Mouse (Mus musculus): Measurements from ENCODE around the gene Nudt16l1. TPM values are rescaled to one million over a fixed set of nuclear protein-coding genes. Genes with fewer than 3 reads are reported as not detected.

The Nudt16l1 gene
- polyA plus RNA-seq, 1 experiment from 2014 or later, result 171 TPM

- Histone ChIP-seq H3K4me2 (replicated peaks) (no peak overlapping the region), H3K27me3 (no peaks in the 10 kb centered on the region), H3K4me3 (no peak overlapping the region), H3K4me1 (peaks cover 3% of the 10 kb centered on the region; the same call in 1 of the 2 replicates), H3K27ac (no peak overlapping the region), H3K36me3 (peaks cover 59% of the 10 kb centered on the region), H3K9me3 (no peaks in the 10 kb centered on the region), H3K9ac (no peak overlapping the region)
- 84% methylated on average over 2 of the region's 2 CpGs for WGBS
- no peak for ATAC-seq (ENCODE audit: insufficient number of reproducible peaks, insufficient read depth, low FRiP score, low TSS enrichment)
Measured at GRCm38 (mm10) chr16:4916608-4917007, 22.0 kb upstream of the Nudt16l1 start.

- Histone ChIP-seq H3K9ac (no peak overlapping the region), H3K4me2 (replicated peaks) (no peak overlapping the region), H3K27me3 (no peaks in the 10 kb centered on the region), H3K27ac (no peak overlapping the region), H3K4me3 (no peak overlapping the region), H3K9me3 (no peaks in the 10 kb centered on the region), H3K36me3 (peaks cover 69% of the 10 kb centered on the region), H3K4me1 (no peaks in the 10 kb centered on the region)
- 78% methylated on average over 4 of the region's 4 CpGs for WGBS
- ATAC-seq (ENCODE audit: insufficient number of reproducible peaks, insufficient read depth, low FRiP score, low TSS enrichment), result no peak
Measured at GRCm38 (mm10) chr16:4920556-4920955, 18.0 kb upstream of the Nudt16l1 start.

- 90% methylated on average over 6 of the region's 6 CpGs for WGBS
- H3K36me3 ChIP-seq, result peaks cover 66% of the 10 kb centered on the region
Measured at GRCm38 (mm10) chr16:4922481-4922880, 16.1 kb upstream of the Nudt16l1 start.

GRCm38 (mm10) chr16:4923996-4924395 lies 14.6 kb upstream of the Nudt16l1 start:
- H3K4me3 ChIP-seq, result no peak overlapping the region
- no peak for ATAC-seq (ENCODE audit: insufficient number of reproducible peaks, insufficient read depth, low FRiP score, low TSS enrichment)
- H3K9ac ChIP-seq, result no peak overlapping the region
- H3K4me1 ChIP-seq, result no peaks in the 10 kb centered on the region
- no peaks in the 10 kb centered on the region for H3K9me3 ChIP-seq
- 94% methylated on average over 5 of the region's 5 CpGs for WGBS
- peaks cover 75% of the 10 kb centered on the region for H3K36me3 ChIP-seq
- H3K4me2 ChIP-seq (replicated peaks), result no peak overlapping the region
- no peak overlapping the region for H3K27ac ChIP-seq
- H3K27me3 ChIP-seq, result no peaks in the 10 kb centered on the region

More at GRCm38 (mm10) chr16:4922481-4922880, 16.1 kb upstream of the Nudt16l1 start:
- Histone ChIP-seq H3K4me3 (no peak overlapping the region), H3K4me2 (replicated peaks) (no peak overlapping the region), H3K9me3 (no peaks in the 10 kb centered on the region), H3K4me1 (no peaks in the 10 kb centered on the region), H3K27me3 (no peaks in the 10 kb centered on the region), H3K9ac (no peak overlapping the region), H3K27ac (no peak overlapping the region)
- no peak for ATAC-seq (ENCODE audit: insufficient number of reproducible peaks, insufficient read depth, low FRiP score, low TSS enrichment)

- H3K9me3 ChIP-seq, result no peaks in the 10 kb centered on the region
- H3K9ac ChIP-seq, result no peak overlapping the region
- H3K4me1 ChIP-seq, result no peaks in the 10 kb centered on the region
- 90% methylated on average over 7 of the region's 7 CpGs for WGBS
- no peak for ATAC-seq (ENCODE audit: insufficient number of reproducible peaks, insufficient read depth, low FRiP score, low TSS enrichment)
- H3K27ac ChIP-seq, result no peak overlapping the region
- no peak overlapping the region for H3K4me3 ChIP-seq
- no peaks in the 10 kb centered on the region for H3K27me3 ChIP-seq
- peaks cover 84% of the 10 kb centered on the region for H3K36me3 ChIP-seq
- H3K4me2 ChIP-seq (replicated peaks), result no peak overlapping the region
Measured at GRCm38 (mm10) chr16:4927967-4928366, 10.6 kb upstream of the Nudt16l1 start.

GRCm38 (mm10) chr16:4928474-4928873 lies 10.1 kb upstream of the Nudt16l1 start:
- Histone ChIP-seq H3K9me3 (no peaks in the 10 kb centered on the region), H3K4me1 (no peaks in the 10 kb centered on the region), H3K36me3 (peaks cover 84% of the 10 kb centered on the region), H3K9ac (no peak overlapping the region), H3K4me2 (replicated peaks) (no peak overlapping the region), H3K27ac (no peak overlapping the region), H3K4me3 (no peak overlapping the region), H3K27me3 (no peaks in the 10 kb centered on the region)
- ATAC-seq (ENCODE audit: insufficient number of reproducible peaks, insufficient read depth, low FRiP score, low TSS enrichment), result no peak
- WGBS, result 89% methylated on average over 2 of the region's 2 CpGs

GRCm38 (mm10) chr16:4932429-4932828 lies 6.1 kb upstream of the Nudt16l1 start:
- no peaks in the 10 kb centered on the region for H3K4me1 ChIP-seq
- no peak overlapping the region for H3K4me2 ChIP-seq (replicated peaks)
- H3K9ac ChIP-seq, result no peak overlapping the region
- H3K4me3 ChIP-seq, result no peak overlapping the region
- no peaks in the 10 kb centered on the region for H3K9me3 ChIP-seq
- no peak overlapping the region for H3K27ac ChIP-seq
- H3K27me3 ChIP-seq, result no peaks in the 10 kb centered on the region
- 89% methylated on average over 3 of the region's 3 CpGs for WGBS
- ATAC-seq (ENCODE audit: insufficient number of reproducible peaks, insufficient read depth, low FRiP score, low TSS enrichment), result no peak
- H3K36me3 ChIP-seq, result peaks cover 89% of the 10 kb centered on the region

- 97% methylated on average over 31 of the region's 31 CpGs for WGBS
- H3K36me3 ChIP-seq, result peaks cover 79% of the 10 kb centered on the region
- no peaks in the 10 kb centered on the region for H3K27me3 ChIP-seq
- H3K9me3 ChIP-seq, result no peaks in the 10 kb centered on the region
- H3K4me2 ChIP-seq (replicated peaks), result no peak overlapping the region
- H3K9ac ChIP-seq, result no peak overlapping the region
- peaks cover 8% of the 10 kb centered on the region for H3K4me1 ChIP-seq
- H3K4me3 ChIP-seq, result no peak overlapping the region
- H3K27ac ChIP-seq, result no peak overlapping the region
- ATAC-seq (ENCODE audit: insufficient number of reproducible peaks, insufficient read depth, low FRiP score, low TSS enrichment), result no peak
Measured at GRCm38 (mm10) chr16:4935430-4935829, 3.1 kb upstream of the Nudt16l1 start.

- no peak overlapping the region for H3K27ac ChIP-seq
- H3K4me3 ChIP-seq, result no peak overlapping the region
- no peaks in the 10 kb centered on the region for H3K27me3 ChIP-seq
- peaks cover 79% of the 10 kb centered on the region for H3K36me3 ChIP-seq
- no peak overlapping the region for H3K4me2 ChIP-seq (replicated peaks)
- H3K4me1 ChIP-seq, result peaks cover 8% of the 10 kb centered on the region
- H3K9me3 ChIP-seq, result no peaks in the 10 kb centered on the region
- H3K9ac ChIP-seq, result no peak overlapping the region
- WGBS, result 87% methylated on average over 10 of the region's 10 CpGs
- ATAC-seq (ENCODE audit: insufficient number of reproducible peaks, insufficient read depth, low FRiP score, low TSS enrichment), result no peak
Measured at GRCm38 (mm10) chr16:4935931-4936703, 2.4 kb upstream of the Nudt16l1 start.

- Histone ChIP-seq H3K27ac (no peak overlapping the region), H3K27me3 (no peaks in the 10 kb centered on the region), H3K4me1 (peaks cover 8% of the 10 kb centered on the region), H3K36me3 (peaks cover 79% of the 10 kb centered on the region), H3K9ac (no peak overlapping the region), H3K4me2 (replicated peaks) (no peak overlapping the region), H3K4me3 (no peak overlapping the region), H3K9me3 (no peaks in the 10 kb centered on the region)
- ATAC-seq (ENCODE audit: insufficient number of reproducible peaks, insufficient read depth, low FRiP score, low TSS enrichment), result no peak
- WGBS, result 91% methylated on average over 8 of the region's 8 CpGs
Measured at GRCm38 (mm10) chr16:4937351-4938190, 990 bp upstream of the Nudt16l1 start.

GRCm38 (mm10) chr16:4938989-4939388 lies 428 bp downstream of the Nudt16l1 start:
- peak overlapping the region; percentile 86 for H3K27ac ChIP-seq
- no peaks in the 10 kb centered on the region for H3K9me3 ChIP-seq
- H3K4me1 ChIP-seq, result peaks cover 8% of the 10 kb centered on the region
- peak; percentile 94 for ATAC-seq (ENCODE audit: insufficient number of reproducible peaks, insufficient read depth, low FRiP score, low TSS enrichment)
- peaks cover 80% of the 10 kb centered on the region for H3K36me3 ChIP-seq
- under 1% methylated on average over 28 of the region's 28 CpGs for WGBS
- H3K9ac ChIP-seq, result peak overlapping the region; percentile 85
- H3K4me2 ChIP-seq (replicated peaks), result peak overlapping the region; percentile 65
- peak overlapping the region; percentile 79 for H3K4me3 ChIP-seq
- H3K27me3 ChIP-seq, result no peaks in the 10 kb centered on the region

- Histone ChIP-seq H3K4me1 (peaks cover 8% of the 10 kb centered on the region), H3K36me3 (peaks cover 79% of the 10 kb centered on the region), H3K9ac (peak overlapping the region; percentile 85), H3K9me3 (no peaks in the 10 kb centered on the region), H3K27me3 (no peaks in the 10 kb centered on the region), H3K4me2 (replicated peaks) (peak overlapping the region; percentile 65), H3K4me3 (peak overlapping the region; percentile 79), H3K27ac (peak overlapping the region; percentile 86)
- 4% methylated on average over 16 of the region's 16 CpGs for WGBS
- peak; percentile 54 for ATAC-seq (ENCODE audit: insufficient number of reproducible peaks, insufficient read depth, low FRiP score, low TSS enrichment)
Measured at GRCm38 (mm10) chr16:4939412-4939811, 851 bp downstream of the Nudt16l1 start.
